Mouse (Mus musculus): ENCODE results near the gene Serping1.

DNA sequence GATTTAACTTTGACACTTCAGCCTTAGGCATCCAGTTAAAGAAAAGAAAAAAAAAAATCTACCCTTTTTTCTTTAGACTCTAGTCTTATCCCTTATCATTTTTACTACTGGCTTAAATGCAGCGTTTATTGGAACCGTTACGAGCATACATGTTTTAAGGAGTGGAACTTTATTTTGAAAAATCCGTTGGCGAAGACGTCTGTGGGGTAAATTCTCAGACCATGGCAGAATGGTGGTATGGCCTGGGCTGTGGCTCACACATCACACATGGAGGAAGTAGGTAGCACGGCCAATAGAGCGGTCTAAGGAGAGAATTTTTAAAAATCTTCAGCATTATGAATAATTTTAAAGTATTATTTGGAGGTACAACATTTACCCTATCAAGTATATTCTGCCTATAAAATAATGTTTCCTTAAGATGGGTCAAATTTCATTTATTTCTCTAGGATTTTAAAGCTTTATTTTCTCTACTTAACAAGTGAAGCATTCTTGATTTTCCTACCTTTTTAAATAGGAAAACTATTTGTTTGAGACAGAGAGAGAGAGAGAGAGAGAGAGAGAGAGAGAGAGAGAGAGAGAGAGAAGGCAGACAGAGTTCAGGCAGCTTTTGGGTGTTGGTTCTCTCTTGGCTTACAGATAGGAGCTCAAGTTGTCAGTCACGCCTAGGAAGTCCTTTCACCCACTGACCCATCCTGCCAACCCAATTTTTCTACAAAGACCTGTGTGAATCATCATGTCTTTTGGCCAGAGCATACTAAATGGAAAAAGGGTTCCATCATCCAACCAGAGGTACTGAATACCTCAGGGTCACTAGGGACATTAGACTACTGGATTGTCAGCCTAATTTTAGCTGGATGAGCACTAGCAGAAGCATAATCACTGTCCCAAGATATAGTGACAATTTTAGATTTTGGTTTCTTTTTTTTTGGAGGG is 58.6 kb downstream of the Serping1 start:
- TF ChIP-seq POLR2A (IDR thresholded peaks at IDR 0.05; ENCODE audit: control insufficient read depth, extremely low read depth, insufficient read depth, low read length, poor library complexity) = no peak
- no peak for TF ChIP-seq CTCF (IDR thresholded peaks at IDR 0.05; ENCODE audit: borderline replicate concordance, control insufficient read depth, extremely low read depth, insufficient read depth, low read length, poor library complexity)

Data from thymus, adult 2 months (tissue).